Mouse (Mus musculus) left cerebral cortex, postnatal 4 days (tissue): ENCODE results near the gene Kcnj10. TPM values are rescaled to one million over a fixed set of nuclear protein-coding genes. Genes with fewer than 3 reads are reported as not detected.

ENCODE experiments used
- DNase-seq: peaks from one replicate; pipeline ENCODE4 v3.0.0-alpha.2; 2022
- intact Hi-C: fragments of 180-260 bp; cut with DNase I; formaldehyde crosslinking; loops from one replicate; pipeline ENCODE4 v1.15.1; 2025
- total RNA-seq, 2 experiments: library from RNA; stranded (reverse); gene quantifications; 2 replicates each; pipeline ENCODE4 v1.2.3; 2021

The Kcnj10 gene
- 10 to 100 TPM; 20.4 to 21.3 TPM for total RNA-seq

DNA sequence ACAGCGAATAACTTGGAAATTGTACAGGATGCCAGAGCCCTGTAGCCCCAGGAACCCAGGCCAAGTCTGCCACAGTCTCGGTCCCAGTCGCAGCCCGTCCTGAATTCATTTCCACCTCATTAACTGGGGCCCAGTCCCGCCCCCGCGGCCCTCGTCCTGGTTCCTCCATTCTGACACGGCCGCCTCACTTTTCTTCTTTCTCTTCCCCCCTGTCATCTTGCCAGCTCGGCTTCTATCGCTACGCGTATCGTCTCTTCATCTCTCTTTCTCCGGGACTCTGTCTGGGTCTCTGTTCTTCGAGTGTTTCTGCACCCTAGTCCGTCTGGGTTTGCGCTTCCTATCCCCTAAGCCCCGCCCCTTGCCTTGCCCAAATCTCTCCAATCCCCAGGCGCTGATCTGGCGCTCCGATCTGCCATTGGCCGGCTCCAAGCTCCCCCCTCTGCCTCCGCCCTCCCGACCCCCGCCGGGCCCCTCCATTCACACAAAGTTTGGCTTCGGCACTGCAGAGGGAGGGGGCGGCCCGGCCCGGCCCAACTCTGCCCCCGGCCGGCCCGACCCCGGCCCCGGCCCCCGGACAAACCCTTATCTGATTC, at the start of gene Kcnj10:
Gene Kcnj10 (plus strand): TSS at position 482 of the 593 bp plus-strand sequence.
- peak; percentile 91 for DNase-seq
- intact Hi-C loops: no loop called here

DNA sequence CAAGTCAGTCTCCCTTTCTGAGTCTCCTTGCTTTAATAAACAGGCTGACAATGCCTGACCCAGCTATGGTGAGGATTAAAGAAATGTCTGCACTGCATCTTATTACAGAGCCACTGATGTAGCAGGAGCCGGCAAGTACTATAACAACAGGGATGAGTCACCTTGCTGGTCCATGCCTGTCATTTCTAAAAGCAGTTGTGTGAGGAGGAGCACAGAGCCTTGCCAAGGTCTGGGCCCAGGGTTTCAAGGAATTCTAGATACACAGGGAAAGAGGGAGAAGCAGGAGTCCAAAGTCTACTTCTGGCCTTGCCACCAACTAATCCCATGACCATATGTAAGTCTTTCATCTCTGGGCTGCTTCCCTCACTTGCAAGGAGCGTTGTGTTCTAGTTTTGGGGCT, 48.1 kb upstream of the Kcnj10 start:
- no peak for DNase-seq
- intact Hi-C loops: no loop called here

DNA sequence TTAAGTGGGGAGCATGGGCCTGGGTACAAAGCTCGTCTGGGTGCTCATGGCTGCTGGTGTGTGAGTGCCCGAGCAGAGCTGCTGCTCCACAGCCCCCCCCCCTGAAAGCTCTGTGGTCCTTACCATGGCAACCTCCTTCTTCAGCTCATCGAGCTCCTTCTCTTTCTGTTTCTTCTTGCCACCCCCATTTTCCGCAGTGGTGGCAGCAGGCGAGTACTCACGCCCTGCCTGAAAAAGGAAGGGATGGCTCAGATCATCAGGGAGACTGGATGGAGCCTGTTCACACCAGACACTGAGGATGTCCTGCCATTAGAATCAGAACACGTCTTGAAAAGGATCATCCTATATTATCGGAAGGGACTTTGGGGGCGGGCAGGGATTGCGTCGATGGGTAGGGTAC, 47.6 kb upstream of the Kcnj10 start:
- intact Hi-C loops: no loop called here
- DNase-seq: no peak

DNA sequence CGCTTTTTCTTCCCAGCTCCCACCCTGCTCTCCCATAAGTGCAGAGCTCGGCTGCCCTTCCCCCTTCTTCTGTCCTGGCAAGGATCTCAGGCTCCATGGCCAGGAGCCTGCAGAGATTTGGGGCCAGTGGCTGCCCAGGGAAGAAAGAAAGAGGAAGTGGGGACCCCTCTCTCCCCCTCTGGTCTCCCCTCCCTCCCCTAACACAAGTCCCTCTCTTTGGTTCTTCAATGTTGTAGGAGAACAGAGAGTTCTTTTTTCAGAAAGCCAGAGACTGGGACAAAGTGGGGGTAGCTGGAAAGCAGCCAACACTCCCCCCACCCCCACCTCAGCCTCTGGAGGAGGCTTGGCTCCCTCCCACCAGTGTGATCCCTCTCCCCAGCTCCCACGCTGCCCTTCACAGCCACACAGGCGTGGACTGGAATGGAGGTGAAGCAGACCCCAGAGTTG, 45.2 kb upstream of the Kcnj10 start:
- intact Hi-C loops: no loop called here
- DNase-seq: peak; percentile 71

DNA sequence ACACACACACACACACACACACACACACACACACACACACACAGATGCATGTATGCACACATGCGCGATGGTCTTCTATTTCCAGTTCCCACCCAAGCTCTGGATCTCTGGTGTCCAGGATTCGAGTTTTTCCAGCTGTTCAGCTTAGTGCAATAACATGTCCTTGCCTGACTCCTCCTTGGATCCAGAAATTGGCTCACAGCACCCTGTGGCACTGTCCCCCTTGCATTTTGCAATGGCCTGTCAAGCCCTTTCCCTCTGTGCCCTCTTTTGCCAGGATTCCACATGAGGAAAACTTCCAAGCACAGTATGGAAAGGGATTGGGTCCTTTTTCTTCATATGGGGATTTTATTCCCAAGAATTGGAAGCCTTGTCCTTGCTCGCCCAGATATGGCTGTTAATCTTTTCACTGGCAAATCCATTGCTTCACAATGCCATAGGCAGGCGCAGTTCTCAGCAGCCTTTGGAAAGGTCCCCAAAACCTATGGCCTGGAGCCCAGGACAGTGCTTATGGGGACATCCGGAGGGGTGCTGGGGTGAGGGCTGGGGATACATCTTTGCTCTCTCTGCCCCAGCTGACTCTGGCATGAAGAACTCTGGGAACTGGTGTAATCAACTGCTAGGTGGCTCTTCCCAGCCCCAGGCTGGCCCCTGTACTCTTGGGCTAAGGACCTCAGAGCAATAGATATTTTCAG, 44.0 kb upstream of the Kcnj10 start:
- intact Hi-C loops: no loop called here
- no peak for DNase-seq

DNA sequence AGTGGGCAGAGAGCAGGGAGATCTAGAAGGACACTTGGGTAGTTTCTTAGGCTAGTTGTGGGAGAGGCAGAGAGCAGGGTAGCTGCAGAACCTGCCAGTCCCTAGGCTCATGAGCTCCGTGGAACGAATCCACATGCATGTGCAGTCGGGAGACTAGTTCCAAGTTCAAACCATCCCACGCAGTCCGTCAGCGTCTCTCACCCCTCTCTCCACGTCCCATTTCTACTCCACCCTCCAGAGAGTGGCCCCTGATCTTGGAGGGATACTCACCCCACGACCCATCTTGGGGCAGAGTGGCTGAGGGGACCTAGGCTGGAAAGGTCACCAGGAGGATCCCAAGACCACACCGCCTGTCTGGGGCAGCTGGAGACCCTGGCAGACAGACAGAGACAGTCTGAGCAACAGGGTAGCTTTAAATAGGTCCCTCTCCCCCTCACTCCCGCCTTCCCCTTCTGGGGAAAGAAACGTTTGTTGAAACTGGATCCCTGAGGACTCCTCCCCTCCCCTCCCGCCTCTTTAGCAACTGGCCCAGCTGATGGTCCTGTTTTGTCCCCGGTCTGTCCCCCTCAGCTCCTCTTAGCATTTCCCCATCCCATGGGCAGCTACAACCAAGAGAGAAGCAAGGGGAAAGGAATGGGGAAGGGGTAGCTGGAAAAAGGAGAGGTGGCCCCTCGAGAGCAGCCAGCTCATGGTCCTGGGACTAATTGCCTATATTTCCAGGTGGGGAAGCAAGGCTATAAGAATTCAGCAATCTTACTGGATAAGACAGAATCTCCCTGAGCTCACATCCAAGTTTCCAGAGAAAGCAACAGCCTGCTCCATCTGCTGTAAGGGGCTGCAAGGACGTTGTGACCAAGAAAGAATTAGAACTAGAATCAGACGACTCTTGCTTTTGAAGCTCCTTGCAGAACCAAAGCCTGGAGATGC, 43.1 kb upstream of the Kcnj10 start, which contains the start of gene Atp1a2:
Gene Atp1a2 (minus strand): TSS at position 454 of the 927 bp plus-strand sequence.
- intact Hi-C loops: no loop called here
- peak; percentile 59 for DNase-seq

DNA sequence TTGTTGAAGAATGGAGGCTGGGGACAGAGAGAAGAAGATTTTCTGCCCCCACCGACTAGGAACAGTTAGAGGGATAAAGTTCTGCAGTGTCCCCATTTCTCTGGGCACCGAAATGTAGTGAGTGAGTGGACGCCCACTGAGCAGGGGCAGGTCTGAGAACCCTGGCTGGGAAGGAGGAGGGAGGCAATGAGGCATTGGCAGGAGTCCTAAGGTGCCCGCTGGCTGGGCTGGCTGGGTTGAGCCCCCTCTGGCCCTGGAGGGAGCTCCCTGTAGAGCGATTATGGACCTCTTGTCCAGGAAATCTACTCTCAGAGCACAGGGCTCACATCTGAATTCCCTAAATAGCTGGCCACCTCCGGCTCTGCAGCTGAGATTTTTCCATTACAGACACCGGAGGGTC, 41.5 kb upstream of the Kcnj10 start:
- intact Hi-C loops: no loop called here
- DNase-seq: no peak

DNA sequence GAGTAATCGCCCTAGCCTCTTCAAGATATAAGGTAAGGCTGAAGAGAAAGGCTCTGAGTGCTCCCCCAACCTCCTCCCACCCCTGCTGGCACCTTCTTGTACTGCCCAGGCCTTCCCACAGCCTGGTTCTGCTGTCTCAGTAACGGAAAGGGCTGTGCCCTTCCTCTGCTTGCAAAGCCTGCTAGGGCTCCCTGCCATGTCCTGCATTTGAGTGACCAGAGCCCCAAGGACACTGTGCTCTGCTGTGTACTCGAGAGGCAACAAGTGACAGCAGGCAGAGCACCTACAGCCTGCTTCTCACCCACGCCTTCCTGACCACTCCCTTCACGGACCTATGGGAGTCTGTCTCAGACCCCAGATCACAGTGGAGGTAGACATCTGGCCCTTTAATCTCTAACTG, 40.8 kb upstream of the Kcnj10 start:
- intact Hi-C loops: no loop called here

DNA sequence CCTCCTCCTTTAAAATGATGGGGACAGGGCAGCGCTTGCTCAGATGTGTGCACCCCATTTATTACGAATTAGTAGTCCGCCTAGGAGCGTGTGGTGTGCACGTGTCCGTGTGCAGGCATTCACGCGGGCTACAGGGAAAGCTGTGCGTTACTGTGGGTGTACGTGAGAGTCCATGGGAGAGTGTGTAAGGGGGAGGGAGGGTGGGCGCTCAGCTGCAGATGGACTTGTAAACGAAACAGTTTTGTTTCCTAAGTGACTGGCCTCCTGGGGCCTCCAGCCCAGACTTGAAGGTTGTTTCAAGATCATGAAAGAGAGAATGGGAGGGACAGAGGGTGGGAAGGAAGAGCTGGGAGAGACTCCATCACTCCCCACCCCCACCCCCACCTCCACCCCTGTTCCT, 39.8 kb upstream of the Kcnj10 start:
- intact Hi-C loops: no loop called here
- DNase-seq: no peak

More for the DNA sequence above, 40.8 kb upstream of the Kcnj10 start:
- no peak for DNase-seq

DNA sequence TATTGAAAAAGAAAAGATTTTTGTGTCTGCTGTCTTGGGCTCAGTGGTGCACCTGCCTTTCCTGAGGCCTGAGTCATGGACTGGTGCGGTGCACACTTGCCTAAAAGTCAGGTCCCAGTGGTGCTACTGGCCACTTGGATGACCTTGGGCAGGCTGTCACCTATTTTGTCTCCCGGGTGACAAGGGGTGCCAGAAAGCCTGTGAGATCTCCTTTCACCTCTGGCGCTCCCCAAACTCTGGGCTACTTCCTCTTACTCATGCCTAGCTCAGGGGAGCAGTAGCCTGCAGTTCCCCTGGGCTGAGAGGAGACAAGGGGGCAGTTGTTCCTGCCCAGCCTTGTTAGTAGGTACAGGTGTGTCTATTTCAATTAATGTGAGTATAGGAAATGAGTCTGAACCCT, 38.7 kb upstream of the Kcnj10 start:
- intact Hi-C loops: no loop called here
- DNase-seq: no peak

DNA sequence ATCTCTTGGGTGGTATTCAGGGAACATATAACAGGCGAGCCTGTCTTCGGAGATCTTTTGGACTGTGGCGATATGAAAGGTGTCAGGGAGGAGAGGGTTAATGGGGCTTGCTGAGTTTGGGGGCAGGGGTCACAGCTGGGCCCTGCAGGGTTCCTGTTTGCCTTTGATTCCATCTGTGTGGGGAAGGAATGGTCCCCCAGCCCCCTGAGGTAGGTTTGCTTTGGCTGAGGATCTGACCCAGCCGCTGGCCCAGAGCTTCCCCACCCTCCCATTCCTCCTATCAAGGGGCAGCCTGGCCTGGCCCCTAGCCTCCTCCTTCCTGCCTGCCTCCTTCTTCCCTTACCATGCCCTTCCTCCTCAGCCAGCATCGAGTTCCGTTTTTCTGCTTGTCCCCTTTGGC, 38.2 kb upstream of the Kcnj10 start:
- intact Hi-C loops: no loop called here
- no peak for DNase-seq

DNA sequence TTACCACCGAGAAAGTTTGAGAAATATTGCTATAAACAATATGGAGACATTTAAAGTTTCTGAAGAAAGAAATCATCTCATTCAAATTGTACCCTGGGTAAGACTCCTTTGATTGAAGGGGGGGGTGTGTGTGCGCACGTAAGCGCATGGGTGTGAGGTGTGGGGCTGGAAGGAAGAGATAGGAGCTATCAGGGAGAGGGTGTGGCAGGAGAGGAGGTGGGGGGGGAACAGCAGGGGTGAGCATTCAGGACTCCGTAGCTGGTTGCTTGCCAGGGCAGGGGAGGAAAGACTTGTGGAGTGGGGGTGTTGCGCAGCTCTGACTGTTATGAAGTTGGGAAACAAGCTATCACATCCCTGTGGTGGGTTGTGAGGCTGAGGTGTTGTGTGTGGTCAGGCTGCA, 36.6 kb upstream of the Kcnj10 start:
- intact Hi-C loops: no loop called here
- DNase-seq: no peak

DNA sequence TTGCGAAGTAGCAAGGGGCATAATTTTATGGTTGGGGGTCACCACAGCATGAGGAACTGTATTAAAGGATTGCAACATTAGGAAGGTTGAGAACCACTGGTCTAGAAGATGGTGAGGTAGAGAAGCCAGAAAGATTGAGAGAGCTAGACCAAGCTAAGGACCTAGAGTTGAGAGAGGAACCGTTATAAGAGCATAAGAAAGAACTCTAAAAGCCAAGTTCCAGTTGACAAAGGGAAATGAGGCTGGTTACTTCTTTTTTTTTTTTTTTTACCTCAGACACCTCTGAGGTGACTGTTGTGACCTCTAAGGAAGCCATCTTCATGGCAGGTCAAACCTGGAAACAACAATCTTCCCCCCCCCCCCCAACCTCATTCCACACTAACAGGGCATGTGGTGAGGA, 35.9 kb upstream of the Kcnj10 start:
- no peak for DNase-seq
- intact Hi-C loops: loop anchor here (5.0 kb wide), 1 partner anchor 98 kb away; the partner anchor contains the start of gene Pea15a

DNA sequence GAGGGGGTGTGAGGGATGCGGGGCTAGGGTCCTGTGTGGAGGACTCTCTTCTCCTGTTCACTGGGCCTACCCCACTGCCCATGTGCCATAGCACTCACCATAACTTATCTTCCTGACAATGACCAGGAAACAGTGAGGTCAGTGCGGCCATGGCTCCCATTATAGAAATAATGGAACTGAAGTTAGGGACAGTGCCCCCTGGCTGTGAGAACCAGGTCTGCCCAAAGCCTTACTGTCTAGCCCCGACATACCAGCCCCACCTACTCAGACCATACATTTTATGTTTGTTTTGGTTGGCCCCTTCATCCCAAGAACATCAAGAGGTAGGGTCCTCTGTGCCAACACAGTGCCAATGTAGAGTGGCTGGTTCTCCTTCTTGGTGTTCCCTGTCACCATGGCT, 35.4 kb upstream of the Kcnj10 start:
- intact Hi-C loops: loop anchor here (5.0 kb wide), 1 partner anchor 98 kb away; the partner anchor contains the start of gene Pea15a
- DNase-seq: no peak

DNA sequence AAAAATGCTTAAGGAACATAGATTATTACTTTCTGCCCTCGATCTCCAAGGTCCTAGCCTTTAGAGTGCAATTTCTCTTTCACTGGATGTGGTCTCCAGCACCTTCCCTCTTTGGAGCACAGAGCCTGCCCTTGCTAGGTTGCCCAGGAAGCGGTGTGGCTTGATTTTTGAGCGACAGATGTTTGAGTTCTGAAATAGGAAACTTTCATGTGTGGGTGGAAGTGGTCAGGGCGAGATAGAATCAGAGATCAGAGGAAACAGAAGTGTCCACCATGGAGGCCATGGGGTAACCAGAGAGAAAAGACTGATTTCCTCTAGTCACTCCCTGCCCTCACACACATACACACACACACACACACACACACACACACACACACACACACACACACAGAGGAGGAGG, 34.8 kb upstream of the Kcnj10 start:
- intact Hi-C loops: loop anchor here (5.0 kb wide), 1 partner anchor 99 kb away; the partner anchor contains the start of gene Pea15a
- DNase-seq: no peak

DNA sequence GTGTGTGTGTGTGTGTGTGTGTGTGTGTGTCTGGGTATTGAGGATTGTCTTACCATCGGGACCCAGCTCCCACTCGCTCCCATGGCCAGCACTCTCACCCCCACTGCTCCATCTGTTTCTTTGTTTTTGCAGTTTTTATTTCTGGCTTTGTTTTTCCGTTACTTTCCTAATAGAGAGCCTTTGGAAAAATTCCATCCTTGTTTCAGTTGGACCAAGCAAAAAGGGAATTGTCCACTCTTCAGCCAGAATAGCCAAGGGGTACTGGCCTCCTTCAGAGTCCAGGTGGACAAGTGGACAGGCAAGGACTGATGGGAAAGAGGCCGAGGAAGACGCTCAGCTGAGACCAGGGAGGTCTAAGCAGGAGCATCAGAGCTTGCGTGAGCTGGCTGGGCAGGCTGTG, 34.1 kb upstream of the Kcnj10 start:
- intact Hi-C loops: loop anchor here (5.0 kb wide), 1 partner anchor 100 kb away; the partner anchor contains the start of gene Pea15a
- no peak for DNase-seq

DNA sequence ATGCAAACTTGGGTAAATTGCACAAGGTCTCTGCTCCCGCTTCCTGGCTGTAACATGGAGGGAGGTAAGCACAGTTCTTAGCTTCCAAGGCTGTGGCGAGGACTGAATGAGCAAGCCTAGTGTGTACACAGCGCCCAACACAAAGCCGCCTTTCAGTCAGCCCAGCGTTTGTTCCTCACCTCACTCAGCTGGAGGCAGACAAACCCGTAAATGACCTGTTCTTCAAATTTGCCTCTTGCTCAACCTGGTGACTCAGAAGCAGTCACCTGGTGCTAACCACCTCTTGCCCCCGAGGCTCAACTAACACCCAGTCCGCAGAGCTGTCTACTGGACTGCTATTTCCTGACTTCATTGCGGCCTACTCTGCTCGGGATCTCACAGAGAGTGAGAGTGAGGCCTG, 33.1 kb upstream of the Kcnj10 start:
- intact Hi-C loops: loop anchor here (5.0 kb wide), 1 partner anchor 101 kb away; the partner anchor contains the start of gene Pea15a
- no peak for DNase-seq

DNA sequence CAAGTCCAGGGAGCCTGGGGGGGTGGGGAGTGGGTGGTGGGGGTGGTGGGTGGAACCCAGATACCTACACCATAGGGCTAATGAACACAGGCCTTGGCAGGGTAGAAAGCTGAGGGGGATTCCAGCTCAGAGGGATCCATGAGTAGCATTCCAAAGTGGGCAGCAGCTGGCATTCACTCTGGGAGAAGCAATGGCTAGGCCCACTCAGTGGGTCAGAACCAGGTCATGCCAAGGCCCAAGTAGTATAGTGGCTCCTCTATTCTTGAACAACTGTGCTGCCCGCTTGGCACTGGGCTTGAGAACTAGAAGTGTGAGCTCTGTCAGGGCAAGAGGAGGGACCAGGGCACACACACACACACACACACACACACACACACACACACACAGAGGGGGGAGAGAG, 32.6 kb upstream of the Kcnj10 start:
- intact Hi-C loops: loop anchor here (5.0 kb wide), 1 partner anchor 101 kb away; the partner anchor contains the start of gene Pea15a
- DNase-seq: no peak

DNA sequence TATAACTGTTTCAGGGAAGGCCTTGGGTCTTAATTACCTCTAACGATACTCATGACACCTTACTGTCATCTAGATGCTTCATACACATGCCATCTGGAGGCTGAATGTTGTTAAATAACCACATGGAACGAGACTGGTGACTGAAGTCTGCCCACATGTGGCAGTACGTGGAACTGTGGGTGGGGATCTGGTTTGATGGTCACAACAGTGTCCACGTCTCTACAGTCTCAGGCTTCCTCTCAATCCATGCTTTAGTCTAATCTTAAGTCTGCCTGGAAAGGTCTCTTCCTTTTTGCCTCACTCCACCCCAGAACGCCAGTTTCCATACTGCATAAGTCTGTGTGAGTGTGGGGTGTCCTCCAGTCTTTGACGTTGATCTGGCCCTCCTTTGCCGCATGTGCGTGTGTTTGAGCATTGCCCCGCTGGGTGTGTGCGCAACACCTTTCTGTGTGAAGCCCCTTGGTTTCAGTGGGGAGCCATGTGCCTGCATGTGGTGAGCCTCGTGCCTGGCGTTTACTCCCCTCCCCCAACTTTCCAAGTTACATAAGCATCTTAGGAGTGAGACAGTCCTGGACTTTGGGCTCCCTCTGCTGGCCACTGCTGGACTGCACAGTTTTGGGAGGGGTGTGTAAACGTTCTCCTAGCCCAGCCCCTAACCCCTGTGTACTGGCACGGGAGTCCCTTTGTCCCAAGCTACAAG, 31.2 kb upstream of the Kcnj10 start:
- intact Hi-C loops: loop anchor here (5.0 to 10.0 kb wide), 3 partner anchors 103 to 185 kb away; partner anchors contain the start of genes Pea15a and Pex19
- peak; percentile 96 for DNase-seq

DNA sequence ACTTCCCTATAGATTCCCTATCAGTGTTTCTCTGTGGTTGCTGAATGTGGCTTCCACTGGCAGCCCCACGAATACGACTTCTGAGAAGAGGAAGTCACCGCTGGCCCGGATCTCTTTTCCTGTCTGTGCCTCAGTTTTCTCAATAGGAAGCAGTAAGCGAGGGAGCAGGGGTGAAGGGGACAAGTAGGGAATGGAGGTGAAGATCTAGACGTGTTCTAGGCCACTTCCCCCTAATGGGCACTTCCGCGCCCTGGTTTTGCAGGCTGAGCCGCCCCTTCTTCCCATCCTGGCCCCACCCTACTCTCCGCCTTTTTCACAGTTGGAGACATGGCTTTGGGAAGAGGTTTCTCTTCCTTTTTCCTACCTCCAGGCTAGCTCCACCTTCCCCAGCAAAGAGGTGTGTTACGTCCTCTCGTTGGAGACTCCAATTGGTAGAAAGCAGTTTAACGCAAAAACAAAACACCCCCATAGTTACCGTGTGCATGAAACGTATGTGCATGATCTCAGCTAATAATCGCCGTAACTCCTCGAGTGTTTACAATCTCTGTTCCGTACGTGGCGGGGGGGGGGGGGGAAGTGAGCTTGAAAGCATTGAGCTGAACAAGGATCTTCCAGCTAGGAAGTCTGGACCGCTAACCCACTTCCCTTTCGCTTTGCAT, 29.6 kb upstream of the Kcnj10 start:
- no peak for DNase-seq
- intact Hi-C loops: loop anchor here (5.0 to 10.0 kb wide), 2 partner anchors 149 to 187 kb away; partner anchors contain the start of gene Pex19
